Mouse (Mus musculus) right cerebral cortex, postnatal 4 days (tissue): Measurements from ENCODE around the gene Gm20696.

ENCODE experiments used
- DNase-seq: peaks from one replicate; pipeline ENCODE4 v3.0.0-alpha.2; 2022

Gm20696 gene

DNA sequence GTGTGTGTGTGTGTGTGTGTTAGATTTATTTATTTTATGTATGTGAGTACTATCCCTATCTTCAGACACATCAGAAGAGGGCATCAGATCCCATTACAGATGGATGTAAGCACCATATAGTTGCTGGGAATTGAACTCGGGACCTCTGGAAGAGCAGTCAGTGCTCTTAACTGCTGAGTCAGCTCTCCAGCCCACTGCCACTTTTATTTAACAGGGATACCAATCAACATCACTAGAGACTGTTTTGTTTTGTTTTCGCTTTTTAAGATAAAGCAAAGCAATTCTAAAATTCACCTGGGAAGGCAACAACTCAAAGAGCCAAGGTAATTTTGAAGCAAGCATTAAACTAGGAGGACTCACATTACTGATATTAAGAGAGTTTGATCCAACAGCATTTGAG lies 120.2 kb downstream of the Gm20696 start:
- no peak for DNase-seq

- no peak for DNase-seq
These were observed 121.2 kb downstream of the Gm20696 start for GRCm38 (mm10) chr6:99545437-99545836.

GRCm38 (mm10) chr6:99541105-99541504 lies 125.5 kb downstream of the Gm20696 start:
- no peak for DNase-seq

GRCm38 (mm10) chr6:99540653-99541052 lies 125.9 kb downstream of the Gm20696 start:
- DNase-seq = no peak

GRCm38 (mm10) chr6:99540146-99540545 lies 126.5 kb downstream of the Gm20696 start:
- no peak for DNase-seq

DNA sequence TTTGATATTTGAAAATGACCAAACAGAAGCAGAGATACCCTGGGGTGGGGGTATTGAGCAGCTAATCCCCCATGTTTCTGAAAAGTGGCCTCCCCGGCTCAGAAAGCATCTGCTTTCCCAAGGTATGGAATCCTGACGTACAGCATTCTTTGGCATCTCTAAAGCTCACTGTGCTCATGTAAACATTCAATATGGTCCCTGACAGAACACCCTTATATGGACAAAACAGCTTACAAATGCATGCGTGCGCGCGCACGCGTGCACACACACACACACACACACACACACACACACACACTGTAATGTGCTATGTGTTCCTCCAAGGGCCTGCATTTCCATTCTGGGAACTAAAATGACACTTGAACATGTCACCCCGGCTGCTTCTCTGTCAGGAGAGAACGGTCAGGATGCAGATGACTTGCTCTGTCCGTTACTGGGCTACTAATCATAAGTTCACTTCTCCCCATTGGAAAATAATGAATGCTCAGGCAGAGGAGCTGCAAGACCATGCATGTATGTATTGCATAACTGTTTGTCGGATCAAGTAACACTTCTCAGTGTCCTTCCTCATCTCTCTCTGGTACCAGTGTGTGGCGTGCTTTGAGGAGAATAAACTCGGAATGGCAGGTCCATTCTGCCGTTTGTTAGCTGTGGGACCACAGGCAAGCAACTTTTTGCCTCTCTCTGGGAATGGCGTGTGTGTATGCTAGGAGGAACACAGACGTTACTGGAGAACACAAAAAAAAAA lies 128.2 kb downstream of the Gm20696 start:
- DNase-seq = no peak

GRCm38 (mm10) chr6:99534211-99534745 lies 132.3 kb downstream of the Gm20696 start:
- DNase-seq = no peak

- DNase-seq = no peak
These were observed 134.1 kb downstream of the Gm20696 start for GRCm38 (mm10) chr6:99532458-99532857.

DNA sequence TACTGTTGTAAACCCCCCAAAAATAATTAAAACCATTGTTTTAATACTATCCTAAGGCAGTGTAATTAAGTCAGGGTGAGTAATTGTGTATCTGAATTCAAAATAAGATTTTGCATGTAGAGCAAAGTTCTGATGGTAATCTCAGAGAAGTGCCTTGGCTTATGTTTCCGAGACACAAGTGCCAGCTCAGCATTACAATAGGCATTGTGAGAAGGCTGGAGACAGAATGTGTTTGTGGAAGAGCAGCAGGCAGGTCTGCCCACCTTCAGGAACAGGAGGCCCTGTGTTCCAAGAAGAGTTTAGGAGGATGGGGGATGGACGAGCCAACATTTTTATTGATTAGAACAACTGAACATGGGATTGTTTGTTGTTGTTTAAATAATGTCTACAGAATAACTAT lies 137.6 kb downstream of the Gm20696 start:
- DNase-seq = no peak

- no peak for DNase-seq
These were observed 139.0 kb downstream of the Gm20696 start for GRCm38 (mm10) chr6:99527457-99528105.

- peak; percentile 39 for DNase-seq
These were observed 141.2 kb downstream of the Gm20696 start for GRCm38 (mm10) chr6:99525351-99525750.

DNA sequence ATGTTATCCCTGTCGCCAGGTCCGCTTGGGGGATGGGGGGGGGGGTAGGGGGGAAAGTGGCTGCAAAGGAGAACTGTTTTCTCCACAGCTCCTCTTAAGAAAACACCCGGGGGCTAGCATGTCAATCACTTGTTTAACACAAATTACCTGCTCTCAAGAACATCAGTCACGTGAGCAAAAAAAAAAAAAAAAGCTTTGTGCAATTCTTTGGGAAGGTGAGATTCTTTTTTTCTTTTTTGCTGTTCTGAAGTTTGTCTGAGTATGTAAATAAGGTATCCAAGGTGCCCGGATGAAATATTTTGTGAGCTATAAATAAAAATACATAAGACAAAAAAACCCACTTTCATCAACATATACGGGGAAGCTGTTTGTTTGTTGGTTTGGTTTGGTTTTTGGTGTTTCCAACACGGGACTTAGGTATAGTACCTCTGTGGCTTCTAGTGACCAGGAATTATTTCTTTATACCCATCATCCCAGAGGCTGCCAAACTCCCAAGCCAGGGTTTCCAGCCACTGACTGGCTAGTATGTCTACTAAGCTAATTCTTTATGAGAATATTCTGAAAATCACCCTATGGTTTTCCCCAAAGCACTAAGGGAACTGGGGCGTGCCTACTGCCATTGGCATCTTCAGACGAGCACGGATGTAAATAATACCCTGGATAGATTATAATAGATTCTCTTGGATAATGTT lies 142.8 kb downstream of the Gm20696 start:
- no peak for DNase-seq

- DNase-seq = peak; percentile 47
These were observed 143.4 kb downstream of the Gm20696 start for GRCm38 (mm10) chr6:99523109-99523632.

- DNase-seq = peak; percentile 66
These were observed 144.1 kb downstream of the Gm20696 start, which contains the start of gene Foxp1 for GRCm38 (mm10) chr6:99522359-99523108. TSS of gene Foxp1 (minus strand) at chr6:99522721.

DNA sequence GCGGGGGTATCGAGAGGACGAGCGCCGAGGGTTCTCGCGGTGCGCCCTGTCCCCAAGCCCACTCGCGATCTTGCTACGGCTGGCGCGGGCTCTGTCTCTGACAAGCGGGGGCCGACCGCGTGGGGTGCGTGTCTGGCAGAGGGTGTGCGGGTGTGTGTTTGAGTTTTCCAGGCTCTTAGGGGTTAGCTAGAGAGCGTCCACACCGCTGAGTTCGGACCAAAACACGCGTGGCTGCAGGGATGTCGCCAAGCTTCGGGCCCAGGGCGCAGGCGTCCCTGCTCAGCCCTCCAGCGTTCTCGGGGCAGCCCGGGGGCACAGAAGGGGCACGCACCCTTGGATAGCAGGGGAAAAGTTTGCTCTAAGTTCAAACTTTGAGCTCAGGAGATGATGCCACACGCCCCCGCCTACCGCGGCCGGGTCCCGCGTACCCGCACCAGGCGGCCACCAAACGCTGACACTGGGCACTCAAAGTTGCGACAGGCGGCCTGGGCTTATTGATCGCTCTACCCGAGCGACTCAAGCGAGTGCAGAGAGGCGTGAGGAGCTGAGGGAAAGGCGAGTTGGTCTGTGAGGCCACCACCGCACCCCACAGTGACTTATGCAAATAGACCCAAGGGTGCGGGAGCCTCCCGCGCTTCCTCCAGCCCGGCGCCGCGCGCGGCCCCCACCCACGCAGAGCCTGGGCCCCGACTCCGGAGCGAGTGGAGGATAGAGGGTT lies 144.8 kb downstream of the Gm20696 start:
- DNase-seq = peak; percentile 30

GRCm38 (mm10) chr6:99521038-99521640 lies 145.5 kb downstream of the Gm20696 start:
- DNase-seq = peak; percentile 56

- DNase-seq = no peak
These were observed 145.9 kb downstream of the Gm20696 start for GRCm38 (mm10) chr6:99520676-99521037.

DNA sequence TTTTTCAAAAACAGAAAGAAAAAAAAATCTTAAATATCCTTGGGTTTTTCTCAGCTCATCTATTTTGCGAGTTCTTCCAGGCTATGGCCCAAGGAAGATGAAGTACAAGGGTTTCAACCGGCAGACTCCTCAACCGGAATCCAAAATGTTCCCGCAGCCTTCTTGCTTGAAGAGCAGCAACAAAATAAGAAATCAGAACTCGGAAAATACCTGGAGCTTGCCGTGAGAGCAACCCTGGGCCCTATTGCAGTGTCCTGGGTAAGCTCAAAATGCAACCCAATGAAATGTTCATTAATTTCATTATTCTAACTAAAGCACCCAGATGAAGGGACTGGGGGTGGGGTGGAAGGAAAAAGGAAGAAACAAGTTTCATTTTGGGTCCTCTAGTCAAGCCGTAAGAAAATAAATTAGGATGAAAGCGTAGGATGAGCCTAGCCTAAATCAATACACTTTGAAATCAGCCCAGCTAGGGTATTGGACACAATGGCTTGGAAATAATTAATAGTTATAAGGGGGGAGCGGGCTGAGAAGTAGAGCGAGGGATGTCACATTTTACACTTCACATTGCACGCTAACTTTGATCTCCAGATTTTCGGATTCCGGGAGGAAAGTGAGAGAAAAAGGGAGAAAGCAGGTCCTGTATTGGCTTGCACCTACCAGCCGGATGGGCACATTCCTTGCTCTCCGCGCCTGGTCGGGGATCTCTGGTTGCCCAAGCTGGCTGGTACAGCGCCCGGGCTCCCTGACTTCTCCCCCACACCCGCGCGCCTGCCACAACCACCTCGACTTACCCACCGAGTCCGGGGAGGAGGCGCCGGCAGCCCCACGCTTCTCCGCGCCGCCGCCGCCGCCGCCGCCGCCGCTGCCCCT lies 146.6 kb downstream of the Gm20696 start:
- DNase-seq = peak; percentile 43

DNA sequence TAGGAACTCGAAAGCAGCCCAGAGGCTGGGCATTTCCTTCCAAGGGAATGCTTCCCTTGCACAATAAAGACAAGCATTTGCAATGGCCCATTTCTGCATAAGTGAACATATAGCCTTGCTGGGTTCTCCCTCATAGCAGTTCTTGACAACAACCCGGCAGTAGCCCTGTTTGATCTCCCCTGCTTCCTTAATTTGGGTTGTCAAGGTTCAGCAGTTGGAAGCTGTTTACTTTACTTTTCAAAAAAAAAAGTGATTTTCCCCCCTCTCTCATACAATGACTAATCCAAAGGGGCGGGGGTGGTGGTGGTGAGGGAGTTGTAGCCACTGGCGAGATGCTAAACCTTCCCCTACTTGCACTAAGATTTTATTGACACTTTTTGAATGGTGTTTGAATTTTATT lies 147.5 kb downstream of the Gm20696 start:
- no peak for DNase-seq

DNA sequence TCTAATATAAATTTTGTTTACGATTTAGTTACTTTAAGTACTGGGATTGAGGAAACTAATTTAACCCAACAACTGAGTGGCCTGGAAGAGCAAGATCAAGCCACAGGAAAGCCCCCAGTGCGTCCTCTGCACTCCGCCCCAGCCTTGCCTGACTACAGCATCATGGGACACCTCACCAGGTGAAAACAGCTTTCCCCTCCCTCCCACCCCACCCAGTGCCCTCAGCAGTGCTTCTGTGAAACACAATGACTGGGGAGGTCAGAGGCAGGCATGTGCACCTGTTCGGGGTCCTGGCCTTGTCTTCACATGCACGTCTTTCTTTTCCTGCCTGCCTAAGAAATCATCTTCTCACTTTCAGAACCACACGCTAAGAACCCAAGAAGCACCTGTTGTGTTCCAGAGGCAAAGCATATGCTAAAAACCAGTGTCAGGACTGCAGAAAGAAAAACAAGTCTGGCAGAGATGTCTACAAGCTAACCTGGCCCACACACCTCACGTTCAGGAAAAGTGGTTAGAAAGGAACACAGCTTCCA lies 150.9 kb downstream of the Gm20696 start:
- DNase-seq = no peak
